ENCODE assay signal across 9 mouse cellular contexts in genomic region chr5:137530075-137530474, GRCm38 (mm10). TPM values are rescaled to one million over a fixed set of nuclear protein-coding genes. Genes with fewer than 3 reads are reported as not detected.
DNase-seq lines count a peak whose midpoint lies in the region; ATAC-seq and TF ChIP-seq lines count a peak whose summit lies in the region.
"Had no signal": no experiment of that assay in that cellular context is flagged by ENCODE, and none has a peak within 500 bp of the region (broad histone marks: within the 10 kb centered on the region; RNA-seq: fewer than 3 reads in every experiment).

No protein-coding gene starts in this region.

- H3K27me3 ChIP-seq in forebrain, embryonic 10.5 days (ENCODE audit: poor library complexity, severe bottlenecking): no peaks in the 10 kb centered on the region
- H3K27me3 ChIP-seq in limb, embryonic 10.5 days (ENCODE audit: low read depth, poor library complexity, severe bottlenecking): no peaks in the 10 kb centered on the region
- no peaks in the 10 kb centered on the region for H3K27me3 ChIP-seq in neural tube, embryonic 14.5 days (ENCODE audit: control insufficient read depth, insufficient read depth, low read length)

- DNase-seq in lung, adult 2 months: no peak
- DNase-seq in lung, postnatal 14 days: no peak
- DNase-seq in forebrain, embryonic 10.5 days (ENCODE audit: extremely low spot score, low spot score): no peak
- no peak for DNase-seq in limb, embryonic 10.5 days (ENCODE audit: low spot score)
- DNase-seq in thymus, postnatal 14 days: no peak
- DNase-seq in layer of hippocampus, adult 9-10 months (ENCODE audit: low spot score): no peak
- DNase-seq in embryo, embryonic 10.5 days (ENCODE audit: low spot score): no peak

- no peak for TF ChIP-seq CTCF in lung, adult 2 months (IDR thresholded peaks at IDR 0.05; ENCODE audit: insufficient read depth, low read length)

- peak overlapping the region; percentile 93 for H3K9ac ChIP-seq in neural tube, embryonic 14.5 days (replicated peaks; ENCODE audit: low read depth, low read length)

- peaks cover 57% of the 10 kb centered on the region for H3K36me3 ChIP-seq in forebrain, embryonic 10.5 days (replicated peaks)
- peaks cover 56% of the 10 kb centered on the region for H3K36me3 ChIP-seq in limb, embryonic 10.5 days
- peaks cover 36% of the 10 kb centered on the region for H3K36me3 ChIP-seq in neural tube, embryonic 14.5 days (ENCODE audit: control insufficient read depth, insufficient read depth, low read length)

- ATAC-seq in neural tube, embryonic 14.5 days (ENCODE audit: low read depth): no peak

- H3K27ac ChIP-seq in forebrain, embryonic 10.5 days: peak overlapping the region; percentile 95
- H3K27ac ChIP-seq in limb, embryonic 10.5 days: peak overlapping the region; percentile 97
- peak overlapping the region; percentile 94 for H3K27ac ChIP-seq in neural tube, embryonic 14.5 days (ENCODE audit: low read depth, low read length)

- H3K4me1 ChIP-seq in lung, adult 2 months (ENCODE audit: control insufficient read depth, insufficient read depth, low read length): peaks cover 7% of the 10 kb centered on the region; the same call in 1 of the 2 replicates
- peaks cover 69% of the 10 kb centered on the region for H3K4me1 ChIP-seq in forebrain, embryonic 10.5 days
- peaks cover 53% of the 10 kb centered on the region for H3K4me1 ChIP-seq in limb, embryonic 10.5 days
- peaks cover 11% of the 10 kb centered on the region; the same call in 1 of the 2 replicates for H3K4me1 ChIP-seq in neural tube, embryonic 14.5 days (ENCODE audit: control insufficient read depth, insufficient read depth, low read length)

- 71% methylated on average over 8 of the region's 8 CpGs for WGBS in lung, adult 2 months
- WGBS in forebrain, embryonic 10.5 days: 78% methylated on average over 8 of the region's 8 CpGs
- 80% methylated on average over 8 of the region's 8 CpGs for WGBS in limb, embryonic 10.5 days
- 72% methylated on average over 8 of the region's 8 CpGs for WGBS in neural tube, embryonic 14.5 days

- peak overlapping the region; percentile 93 for H3K4me2 ChIP-seq in neural tube, embryonic 14.5 days (ENCODE audit: low read depth, low read length)

- TF ChIP-seq POLR2A in lung, adult 2 months (IDR thresholded peaks at IDR 0.05; ENCODE audit: borderline replicate concordance, extremely low read depth, low read depth, low read length): no peak

- peak overlapping the region; percentile 96 for H3K4me3 ChIP-seq in lung, adult 2 months (replicated peaks; ENCODE audit: extremely low read depth, low read depth, low read length)
- peak overlapping the region; percentile 94 for H3K4me3 ChIP-seq in forebrain, embryonic 10.5 days
- peak overlapping the region; percentile 77 for H3K4me3 ChIP-seq in limb, embryonic 10.5 days
- peak overlapping the region; percentile 94 for H3K4me3 ChIP-seq in neural tube, embryonic 14.5 days (ENCODE audit: low read depth, low read length)

- H3K9me3 ChIP-seq in forebrain, embryonic 10.5 days: no peaks in the 10 kb centered on the region
- no peaks in the 10 kb centered on the region for H3K9me3 ChIP-seq in limb, embryonic 10.5 days (replicated peaks)
- H3K9me3 ChIP-seq in neural tube, embryonic 14.5 days (ENCODE audit: control insufficient read depth, low read length): no peaks in the 10 kb centered on the region

RNA-seq across cellular contexts. Expression of gene Epo, which starts 3.0 kb away (rescaled TPM):
- polyA plus RNA-seq in lung, adult 2 months (2012; rRNA removed): not detected in 2 replicates
- polyA plus RNA-seq in forebrain, embryonic 10.5 days (2016; fragmentation: Nextera tagmentation; extraction: Ambion mirVana): 2.9 and 4.8 TPM in 2 replicates
- polyA plus RNA-seq in limb, embryonic 10.5 days (2016; fragmentation: Nextera tagmentation; extraction: Ambion mirVana): 1.5 and 2.4 TPM in 2 replicates
- not detected in 2 replicates for polyA plus RNA-seq in neural tube, embryonic 14.5 days (2014; fragmentation: Nextera tagmentation; extraction: Ambion mirVana)
- polyA plus RNA-seq: large intestine, adult 2 months had no signal

RNA-seq across cellular contexts. Expression of gene Gnb2, which starts 3.2 kb away (rescaled TPM):
- 1,063 and 1,258 TPM in 2 replicates for polyA plus RNA-seq in lung, adult 2 months (2012; rRNA removed)
- polyA plus RNA-seq in forebrain, embryonic 10.5 days (2016; fragmentation: Nextera tagmentation; extraction: Ambion mirVana): 287 and 288 TPM in 2 replicates
- polyA plus RNA-seq in limb, embryonic 10.5 days (2016; fragmentation: Nextera tagmentation; extraction: Ambion mirVana): 257 and 295 TPM in 2 replicates
- 553 and 557 TPM in 2 replicates for polyA plus RNA-seq in neural tube, embryonic 14.5 days (2014; fragmentation: Nextera tagmentation; extraction: Ambion mirVana)

RNA-seq across cellular contexts. Expression of gene Gigyf1, which starts 11.7 kb away (rescaled TPM):
- polyA plus RNA-seq in lung, adult 2 months (2012; rRNA removed): 37.0 and 45.3 TPM in 2 replicates
- polyA plus RNA-seq in forebrain, embryonic 10.5 days (2016; fragmentation: Nextera tagmentation; extraction: Ambion mirVana): 13.5 and 14.0 TPM in 2 replicates
- polyA plus RNA-seq in limb, embryonic 10.5 days (2016; fragmentation: Nextera tagmentation; extraction: Ambion mirVana): 13.5 and 14.6 TPM in 2 replicates
- 16.3 and 21.2 TPM in 2 replicates for polyA plus RNA-seq in neural tube, embryonic 14.5 days (2014; fragmentation: Nextera tagmentation; extraction: Ambion mirVana)

RNA-seq across cellular contexts. Expression of gene Actl6b, which starts 23.2 kb away (rescaled TPM):
- 0.07 TPM in 1 of 2 replicates, not detected in the other for polyA plus RNA-seq in lung, adult 2 months (2012; rRNA removed)
- 2.0 and 4.8 TPM in 2 replicates for polyA plus RNA-seq in forebrain, embryonic 10.5 days (2016; fragmentation: Nextera tagmentation; extraction: Ambion mirVana)
- polyA plus RNA-seq in limb, embryonic 10.5 days (2016; fragmentation: Nextera tagmentation; extraction: Ambion mirVana): not detected in 2 replicates
- polyA plus RNA-seq in neural tube, embryonic 14.5 days (2014; fragmentation: Nextera tagmentation; extraction: Ambion mirVana): 206 and 236 TPM in 2 replicates

RNA-seq across cellular contexts. Expression of gene Pop7, which starts 27.8 kb away (rescaled TPM):
- 28.4 and 32.4 TPM in 2 replicates for polyA plus RNA-seq in lung, adult 2 months (2012; rRNA removed)
- polyA plus RNA-seq in forebrain, embryonic 10.5 days (2016; fragmentation: Nextera tagmentation; extraction: Ambion mirVana): 56.1 and 59.4 TPM in 2 replicates
- polyA plus RNA-seq in limb, embryonic 10.5 days (2016; fragmentation: Nextera tagmentation; extraction: Ambion mirVana): 53.2 and 63.4 TPM in 2 replicates
- polyA plus RNA-seq in neural tube, embryonic 14.5 days (2014; fragmentation: Nextera tagmentation; extraction: Ambion mirVana): 82.9 and 98.3 TPM in 2 replicates
